Mouse (Mus musculus) heart, embryonic 16.5 days (tissue): ENCODE measurements around the gene Olfr1242. TPM values are rescaled to one million over a fixed set of nuclear protein-coding genes. Genes with fewer than 3 reads are reported as not detected.

ENCODE experiments used
- ATAC-seq: fragments of 200-750 bp; cut with Nextera tagmentation; replicated peaks from 2 replicates; pipeline ENCODE4 v1.8.0; 2017; ENCODE audit warnings: moderate number of reproducible peaks; ENCODE audit not compliant: insufficient read depth, low FRiP score; ENCODE audit errors: extremely low read depth
- H3K27ac ChIP-seq: fragments of 300-500 bp; sonication (generic); 2 replicates; pipeline ENCODE4 v1.5.1; 2014; ENCODE audit warnings: mild to moderate bottlenecking, low read length, control low read depth, moderate library complexity
- H3K27me3 ChIP-seq: fragments of 300-500 bp; sonication (generic); 2 replicates; pipeline ENCODE4 v1.6.1; 2014; ENCODE audit warnings: low read length, mixed read lengths; ENCODE audit not compliant: control insufficient read depth, insufficient read depth
- H3K36me3 ChIP-seq: fragments of 300-500 bp; sonication (generic); 2 replicates; pipeline ENCODE4 v1.6.1; 2014; ENCODE audit not compliant: control insufficient read depth, insufficient read depth
- H3K4me1 ChIP-seq: fragments of 300-500 bp; sonication (generic); 2 replicates; pipeline ENCODE4 v1.6.1; 2014; ENCODE audit warnings: low read length, mixed read lengths; ENCODE audit not compliant: control insufficient read depth, insufficient read depth
- H3K4me2 ChIP-seq: fragments of 300-500 bp; sonication (generic); 2 replicates; pipeline ENCODE4 v1.6.1; 2014; ENCODE audit warnings: low read depth, mild to moderate bottlenecking, control low read depth, low read length
- H3K4me3 ChIP-seq: fragments of 300-500 bp; sonication (generic); 2 replicates; pipeline ENCODE4 v1.5.1; 2014; ENCODE audit warnings: mild to moderate bottlenecking, control low read depth, low read length
- H3K9ac ChIP-seq: fragments of 300-500 bp; sonication (generic); 2 replicates; pipeline ENCODE4 v1.6.1; 2014; ENCODE audit warnings: low read length, control low read depth
- H3K9me3 ChIP-seq: fragments of 300-500 bp; sonication (generic); replicated peaks from 2 replicates; pipeline ENCODE4 v1.6.1; 2016; ENCODE audit warnings: low read length; ENCODE audit not compliant: control insufficient read depth
- WGBS: fragments of 180-500 bp; shearing (Covaris S2); extraction: QIAGEN DNeasy Blood & Tissue Kit; methylation state at CpG from one replicate; pipeline ENCODE4 v1.1.7; 2014; 5-methylcytosine and 5-hydroxymethylcytosine counted together
- polyA plus RNA-seq: library from polyadenylated mRNA; unstranded; fragments of >200 nt; fragmentation: Nextera tagmentation; extraction: Ambion mirVana; gene quantifications from 2 replicates; pipeline ENCODE4 v1.2.1, GENCODE M21; 2015

Gene Olfr1242
- not detected in 2 replicates for polyA plus RNA-seq

DNA sequence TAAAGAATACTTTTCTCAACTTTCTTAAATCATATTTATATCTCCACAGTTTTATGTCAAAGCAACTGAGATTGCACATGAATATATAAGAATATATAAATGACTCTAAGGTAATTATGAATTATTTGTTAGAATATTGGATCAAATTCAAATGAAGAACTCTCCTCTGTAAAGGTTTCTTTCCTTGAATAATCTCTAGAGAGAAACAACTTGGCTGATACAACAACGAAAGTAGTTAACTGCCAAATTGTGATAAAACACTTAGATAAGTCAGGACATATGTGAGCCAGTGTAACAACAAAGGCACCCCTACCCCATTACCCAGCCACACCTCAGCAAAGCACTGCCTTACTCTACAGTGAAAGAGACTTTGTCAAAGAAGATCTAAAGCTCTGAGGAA is at the start of gene Olfr1242:
TSS of gene Olfr1242 (minus strand) at position 101 of the 400 bp plus-strand sequence.
- no peaks in the 10 kb centered on the region for H3K4me1 ChIP-seq
- no peak within 1 kb of the TSS for H3K4me2 ChIP-seq
- H3K9me3 ChIP-seq = no peaks in the 10 kb centered on the region
- no peaks in the 10 kb centered on the region for H3K36me3 ChIP-seq
- WGBS = 68% methylated on average over 1 of the region's 1 CpGs
- H3K4me3 ChIP-seq = no peak within 1 kb of the TSS
- H3K27ac ChIP-seq = no peak within 1 kb of the TSS
- no peaks in the 10 kb centered on the region for H3K27me3 ChIP-seq
- no peak within 1 kb of the TSS for H3K9ac ChIP-seq
- ATAC-seq = no peak

DNA sequence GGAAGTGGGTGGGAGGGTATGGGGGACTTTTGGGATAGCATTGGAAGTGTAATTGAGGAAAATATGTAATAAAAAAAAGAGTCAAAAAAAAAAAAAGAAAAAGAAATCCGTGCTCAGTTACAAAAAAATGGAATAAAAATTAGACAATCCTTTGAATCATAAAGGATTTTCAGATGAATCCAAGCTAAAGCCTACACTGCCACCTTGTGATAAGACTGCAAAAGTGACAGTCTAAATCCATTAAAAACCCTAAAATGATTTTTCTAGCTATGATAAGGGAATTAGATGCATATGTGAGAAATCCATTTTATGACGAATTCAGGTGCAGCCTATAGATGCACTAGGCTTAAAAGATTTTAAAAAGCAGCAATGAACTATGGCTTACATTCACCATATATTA is 46.4 kb upstream of the Olfr1242 start:
- no peaks in the 10 kb centered on the region for H3K27me3 ChIP-seq
- H3K4me1 ChIP-seq = no peaks in the 10 kb centered on the region
- no peaks in the 10 kb centered on the region for H3K36me3 ChIP-seq
- no peak overlapping the region for H3K4me2 ChIP-seq
- no peak overlapping the region for H3K27ac ChIP-seq
- H3K4me3 ChIP-seq = no peak overlapping the region
- H3K9ac ChIP-seq = no peak overlapping the region
- no peak for ATAC-seq
- WGBS = 40% methylated on average over 2 of the region's 2 CpGs
- no peaks in the 10 kb centered on the region for H3K9me3 ChIP-seq

DNA sequence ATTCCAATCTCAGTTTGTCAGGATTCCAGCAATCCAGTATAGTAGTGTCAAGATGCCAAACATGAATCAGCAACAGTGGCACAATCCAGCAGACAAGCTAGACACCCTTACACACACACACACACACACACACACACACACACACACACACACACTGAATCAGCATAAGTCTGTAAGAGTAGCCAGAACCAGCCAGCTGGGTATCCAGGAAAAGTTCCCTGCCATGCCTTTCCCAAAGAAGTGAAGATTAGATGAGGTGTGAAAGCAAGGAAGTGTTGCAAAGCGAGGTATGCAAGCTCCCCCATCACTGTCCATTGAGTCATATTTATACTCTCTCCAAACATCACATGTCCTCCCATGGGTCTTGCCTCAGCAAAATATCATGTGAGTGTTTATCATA is 41.8 kb upstream of the Olfr1242 start:
- H3K4me1 ChIP-seq = no peaks in the 10 kb centered on the region

DNA sequence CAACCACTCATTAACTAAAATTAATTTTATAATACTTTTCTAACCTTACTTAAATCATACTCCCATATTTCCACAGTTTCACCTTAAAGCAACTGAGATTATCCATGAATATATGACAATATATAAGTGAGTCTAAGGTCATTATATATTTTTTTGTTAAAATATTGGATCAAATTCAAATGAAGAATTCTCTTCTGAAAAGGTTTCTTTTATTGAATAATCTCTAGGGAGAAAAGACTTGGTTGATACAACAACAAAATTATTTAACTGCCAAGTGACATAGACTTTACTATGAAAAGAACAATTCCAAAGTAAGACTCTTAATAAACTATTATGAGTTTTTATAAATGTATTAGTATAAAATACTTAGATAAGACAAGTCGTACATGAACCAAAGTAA is 33.3 kb upstream of the Olfr1242 start, which contains the start of gene Olfr1243:
TSS of gene Olfr1243 (minus strand) at position 101 of the 400 bp plus-strand sequence.
- Histone ChIP-seq H3K27ac (no peak within 1 kb of the TSS), H3K36me3 (no peaks in the 10 kb centered on the region), H3K9ac (no peak within 1 kb of the TSS), H3K4me2 (no peak within 1 kb of the TSS), H3K4me3 (no peak within 1 kb of the TSS), H3K4me1 (no peaks in the 10 kb centered on the region), H3K27me3 (no peaks in the 10 kb centered on the region), H3K9me3 (no peaks in the 10 kb centered on the region)
- WGBS = 79% methylated on average over 1 of the region's 1 CpGs
- no peak for ATAC-seq

More for the DNA sequence above, 41.8 kb upstream of the Olfr1242 start:
- Histone ChIP-seq H3K4me2 (no peak overlapping the region), H3K9me3 (no peaks in the 10 kb centered on the region), H3K4me3 (no peak overlapping the region), H3K27ac (no peak overlapping the region), H3K9ac (no peak overlapping the region), H3K36me3 (no peaks in the 10 kb centered on the region), H3K27me3 (no peaks in the 10 kb centered on the region)
- 50% methylated on average over 1 of the region's 1 CpGs for WGBS
- ATAC-seq = no peak

DNA sequence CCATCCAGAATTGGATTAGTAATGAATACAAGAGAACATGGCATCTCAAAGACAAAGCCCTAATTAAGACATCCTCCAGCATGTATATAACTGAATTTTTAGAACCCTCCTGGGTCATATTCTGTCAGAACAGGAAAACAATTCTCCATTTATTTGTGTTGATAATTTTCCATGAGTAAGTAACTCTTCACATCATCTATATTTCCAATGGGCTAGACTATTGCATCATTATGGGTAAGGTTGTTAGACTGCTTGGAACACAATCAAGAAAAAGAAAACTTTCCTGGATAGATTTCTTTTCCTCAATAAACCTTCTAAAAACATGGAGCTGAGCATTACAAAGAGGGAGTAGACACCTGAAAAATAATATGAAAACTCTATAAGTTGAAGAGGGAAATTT is 11.1 kb downstream of the Olfr1242 start, which contains the start of gene Olfr1241:
TSS of gene Olfr1241 (minus strand) at position 101 of the 400 bp plus-strand sequence.
- no peak within 1 kb of the TSS for H3K4me2 ChIP-seq
- no peaks in the 10 kb centered on the region for H3K36me3 ChIP-seq
- H3K27ac ChIP-seq = no peak within 1 kb of the TSS
- no peak within 1 kb of the TSS for H3K4me3 ChIP-seq
- no peak for ATAC-seq
- H3K27me3 ChIP-seq = no peaks in the 10 kb centered on the region
- H3K4me1 ChIP-seq = no peaks in the 10 kb centered on the region
- H3K9ac ChIP-seq = no peak within 1 kb of the TSS
- no peaks in the 10 kb centered on the region for H3K9me3 ChIP-seq

DNA sequence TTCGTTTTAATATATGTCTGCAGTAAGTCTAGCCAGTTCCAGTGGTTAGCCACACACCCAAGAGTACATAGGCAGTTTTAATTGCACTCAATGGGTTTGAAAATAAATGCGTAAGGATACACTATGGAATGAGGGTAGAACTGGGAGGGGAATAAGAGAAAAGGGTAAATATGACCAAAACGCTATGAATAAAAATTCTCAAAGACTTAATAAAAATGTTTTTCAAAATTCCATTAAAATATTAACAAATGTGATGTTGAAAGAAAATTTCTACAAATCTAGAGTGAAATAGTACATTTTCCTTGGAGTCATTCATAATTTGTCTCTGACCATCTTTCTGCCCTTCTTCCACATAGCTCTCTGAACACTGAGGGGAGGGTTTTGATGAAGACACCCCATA is 55.2 kb downstream of the Olfr1242 start, which contains the start of gene Olfr1240:
TSS of gene Olfr1240 (minus strand) at position 101 of the 400 bp plus-strand sequence.
- H3K27me3 ChIP-seq = no peaks in the 10 kb centered on the region
- no peak within 1 kb of the TSS for H3K27ac ChIP-seq
- ATAC-seq = no peak
- H3K9ac ChIP-seq = no peak within 1 kb of the TSS
- no peak within 1 kb of the TSS for H3K4me3 ChIP-seq
- H3K4me2 ChIP-seq = no peak within 1 kb of the TSS
- H3K4me1 ChIP-seq = no peaks in the 10 kb centered on the region
- no peaks in the 10 kb centered on the region for H3K36me3 ChIP-seq
- H3K9me3 ChIP-seq = no peaks in the 10 kb centered on the region
- WGBS = 71% methylated on average over 3 of the region's 3 CpGs

Other genes with a start within 250 kb of the Olfr1242 start
- gene Olfr1228, start 244.3 kb downstream of the Olfr1242 start, polyA plus RNA-seq = not detected in 2 replicates
- gene Olfr1229, start 210.3 kb downstream of the Olfr1242 start, polyA plus RNA-seq = not detected in 2 replicates
- gene Olfr1230, start 201.1 kb downstream of the Olfr1242 start, polyA plus RNA-seq = not detected in 2 replicates
- not detected in 2 replicates for gene Olfr1231, start 191.3 kb downstream of the Olfr1242 start, polyA plus RNA-seq
- gene Olfr1232, start 168.7 kb downstream of the Olfr1242 start, polyA plus RNA-seq = not detected in 2 replicates
- gene Olfr1233, start 155.9 kb downstream of the Olfr1242 start, polyA plus RNA-seq = not detected in 2 replicates
- gene Olfr1234, start 133.5 kb downstream of the Olfr1242 start, polyA plus RNA-seq = not detected in 2 replicates
- not detected in 2 replicates for gene Olfr1238, start 88.7 kb downstream of the Olfr1242 start, polyA plus RNA-seq
- gene Olfr1239, start 77.9 kb downstream of the Olfr1242 start, polyA plus RNA-seq = not detected in 2 replicates
- gene Olfr1240, start 55.3 kb downstream of the Olfr1242 start, polyA plus RNA-seq = not detected in 2 replicates
- not detected in 2 replicates for gene Olfr1241, start 11.2 kb downstream of the Olfr1242 start, polyA plus RNA-seq
- gene Olfr1243, start 33.2 kb upstream of the Olfr1242 start, polyA plus RNA-seq = not detected in 2 replicates
- gene Olfr1245, start 80.1 kb upstream of the Olfr1242 start, polyA plus RNA-seq = not detected in 2 replicates
- not detected in 2 replicates for gene Olfr1246, start 94.8 kb upstream of the Olfr1242 start, polyA plus RNA-seq
- gene Olfr1247, start 115.8 kb upstream of the Olfr1242 start, polyA plus RNA-seq = not detected in 2 replicates
- gene Olfr1248, start 119.9 kb upstream of the Olfr1242 start, polyA plus RNA-seq = not detected in 2 replicates
- not detected in 2 replicates for gene Olfr1249, start 136.6 kb upstream of the Olfr1242 start, polyA plus RNA-seq
- not detected in 2 replicates for gene Olfr1250, start 163.1 kb upstream of the Olfr1242 start, polyA plus RNA-seq
- gene Olfr1251, start 173.6 kb upstream of the Olfr1242 start, polyA plus RNA-seq = not detected in 2 replicates
- gene Olfr1252, start 226.7 kb upstream of the Olfr1242 start, polyA plus RNA-seq = not detected in 2 replicates